Mouse (Mus musculus) testis, adult 2 months (tissue): Measurements from ENCODE around the gene Larp1.

Experiments used
- CTCF ChIP-seq: fragments of 200-500 bp; IDR thresholded peaks from 2 replicates; pipeline ENCODE4 v1.5.1; 2012; ENCODE audit warnings: low read depth, mild to moderate bottlenecking, inconsistent platforms, low read length, moderate library complexity; ENCODE audit not compliant: control insufficient read depth, insufficient read depth, insufficient replicate concordance
- POLR2A ChIP-seq: fragments of 200-500 bp; IDR thresholded peaks from 2 replicates; pipeline ENCODE4 v1.6.1; 2012; ENCODE audit warnings: low read depth, mild to moderate bottlenecking, inconsistent platforms, low read length, moderate library complexity; ENCODE audit not compliant: control insufficient read depth

GRCm38 (mm10) chr11:58100006-58100405 is 91.1 kb downstream of the Larp1 start:
- TF ChIP-seq CTCF: no peak
- no peak for TF ChIP-seq POLR2A
